Mouse (Mus musculus) mouse trophoblast stem cell (cell line): ENCODE data around the gene Asb1.

Experiments
- in situ Hi-C, 2 experiments: fragments of 300-500 bp; cut with MseI, MboI; formaldehyde crosslinking; loops; 2 replicates in 1 of 2; 3 replicates in 1 of 2; pipeline ENCODE4 v1.15.1; 2025

Asb1 gene

DNA sequence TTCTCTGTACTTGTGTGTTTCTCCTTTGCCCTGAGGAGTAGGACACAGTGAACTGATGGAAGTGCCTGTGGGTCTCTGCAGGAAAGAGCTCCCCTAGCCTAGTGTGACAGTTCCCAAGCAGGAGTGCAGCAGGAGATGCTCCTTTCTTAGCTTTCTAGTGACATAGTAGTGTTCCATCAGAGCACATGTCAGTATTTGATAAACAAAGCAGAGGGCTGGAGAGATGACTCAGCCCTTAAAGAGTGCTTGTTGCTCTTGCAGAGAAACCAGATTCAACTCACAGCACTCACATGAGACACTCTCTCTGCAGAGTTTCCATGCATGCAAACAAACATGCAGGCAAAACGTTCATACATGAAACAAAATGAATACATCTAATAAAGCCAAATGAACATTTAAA lies 4.9 kb downstream of the Asb1 start:
- in situ Hi-C loops = no loop called here

DNA sequence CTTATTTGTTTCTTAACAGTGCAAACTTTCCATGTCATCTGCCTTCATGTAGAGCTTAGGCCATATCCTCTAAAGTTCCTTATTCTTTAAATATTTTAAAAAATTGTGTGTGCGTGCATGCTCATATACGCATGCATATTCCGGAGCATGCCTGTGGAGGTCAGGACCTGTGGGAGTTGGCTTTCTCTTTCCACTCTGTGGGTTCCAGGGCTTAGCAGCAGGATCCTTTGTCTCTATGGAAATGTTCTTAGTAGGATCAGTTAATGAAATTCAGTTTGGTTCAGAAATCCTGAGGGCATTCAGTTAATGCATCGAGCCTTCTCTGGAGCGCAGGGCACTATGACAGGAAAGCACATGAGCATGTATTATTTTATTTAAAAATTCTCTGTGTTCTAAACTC lies 7.2 kb downstream of the Asb1 start:
- in situ Hi-C loops = no loop called here

DNA sequence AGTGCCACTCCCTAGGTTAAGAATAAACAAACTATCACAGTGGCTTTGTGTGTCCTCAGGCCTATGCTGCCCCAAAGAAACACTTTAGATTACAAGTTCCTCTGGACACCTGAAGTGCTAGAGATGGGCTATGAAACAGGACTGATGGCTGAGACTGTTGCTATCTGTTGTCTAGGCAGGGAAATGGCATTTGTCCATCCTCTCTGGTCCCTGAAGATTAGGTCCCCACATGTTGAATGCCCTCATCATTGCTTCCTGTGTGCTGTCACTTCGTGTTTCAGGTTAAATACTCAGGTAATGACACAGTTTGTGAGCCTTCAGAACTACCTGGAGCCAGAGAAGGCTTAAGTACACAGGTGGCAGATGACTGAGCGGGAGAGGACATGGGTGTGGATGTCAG lies 8.7 kb downstream of the Asb1 start:
- in situ Hi-C loops = no loop called here

DNA sequence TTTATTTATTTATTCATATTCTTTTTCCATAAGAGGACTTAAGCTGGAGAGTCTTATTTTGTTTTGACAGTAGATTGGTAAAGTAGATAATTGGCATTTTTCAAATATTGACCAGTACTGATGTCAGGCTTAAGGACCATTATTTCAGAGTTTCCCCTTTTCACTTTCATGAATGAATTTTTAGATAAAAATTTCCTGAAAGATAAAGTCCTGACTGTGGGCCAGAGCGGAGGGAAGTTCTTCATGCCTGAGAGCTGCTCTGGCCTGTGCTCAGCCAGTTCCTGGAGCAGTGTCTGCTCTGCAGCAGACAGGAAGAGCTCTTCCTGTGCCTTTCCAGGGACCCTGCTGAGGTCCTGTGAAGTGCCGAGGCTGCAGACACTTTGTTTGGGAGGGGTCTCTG lies 16.8 kb downstream of the Asb1 start:
- in situ Hi-C loops = no loop called here

DNA sequence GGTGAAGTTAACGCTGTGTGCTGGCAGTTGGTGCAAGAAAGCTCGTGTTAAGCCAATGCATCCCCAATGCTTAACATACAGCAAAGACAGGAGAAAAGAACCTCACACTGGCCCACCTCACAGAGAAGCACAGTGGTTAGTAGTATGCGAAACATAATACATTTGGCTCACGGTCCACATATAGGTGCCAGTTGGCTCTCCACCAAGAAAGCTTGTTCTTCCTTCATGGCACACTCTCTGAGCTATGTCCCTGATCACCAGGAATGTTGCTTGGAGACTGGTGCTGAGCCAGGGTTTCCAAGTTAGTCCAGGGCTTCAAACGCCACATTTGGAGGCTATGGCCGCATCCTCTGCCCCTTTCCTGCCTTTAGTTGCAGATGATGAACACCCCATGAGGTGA lies 20.9 kb downstream of the Asb1 start:
- in situ Hi-C loops = no loop called here

DNA sequence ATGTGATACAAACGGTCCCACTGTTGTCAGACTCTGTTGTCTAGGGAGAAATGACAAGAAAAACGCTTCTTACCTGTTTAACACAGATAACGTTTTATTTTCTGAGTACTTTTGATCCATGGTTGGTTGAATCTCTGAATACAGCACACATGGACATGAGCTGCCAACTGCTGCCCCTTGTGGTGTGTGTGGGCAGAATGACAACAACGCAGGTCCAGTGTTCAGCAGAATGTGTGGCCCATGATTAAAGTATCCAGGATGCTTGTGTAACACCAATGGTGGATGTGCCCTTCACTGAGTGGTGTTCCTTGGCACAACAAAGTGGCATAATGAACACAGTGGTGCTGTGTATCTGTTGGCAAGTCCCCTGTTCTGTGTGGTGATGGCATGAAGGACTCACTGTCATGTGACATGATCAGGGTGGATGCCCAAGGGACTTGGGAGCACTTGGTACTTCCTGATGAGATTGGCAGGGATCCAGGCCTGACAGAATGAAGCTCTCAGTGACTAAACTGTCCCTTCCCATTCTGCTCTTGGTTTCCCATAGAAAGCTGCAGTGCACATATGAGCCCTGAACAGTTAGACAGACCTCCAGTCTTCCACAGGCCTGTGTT lies 22.7 kb downstream of the Asb1 start:
- in situ Hi-C loops = no loop called here

DNA sequence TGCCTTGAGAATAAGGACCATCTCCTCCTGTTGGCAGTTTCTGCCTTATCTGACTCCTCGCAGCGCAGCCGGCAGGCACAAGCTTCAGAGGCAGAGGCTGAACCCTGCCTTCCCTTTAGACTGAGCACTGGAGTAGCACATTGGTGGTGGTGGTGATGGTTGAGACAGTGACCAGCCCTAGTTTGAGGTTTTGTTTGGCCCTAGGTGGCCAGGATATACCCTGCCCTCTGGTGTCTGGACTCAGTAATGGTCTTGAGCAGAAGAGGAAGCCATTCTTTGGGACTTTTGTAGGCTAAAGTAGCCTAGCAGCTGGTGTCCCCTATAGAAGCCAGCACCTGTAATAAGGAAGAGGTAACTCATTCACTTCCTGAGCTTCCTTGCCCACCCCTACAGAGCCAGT lies 23.7 kb downstream of the Asb1 start:
- in situ Hi-C loops = no loop called here

DNA sequence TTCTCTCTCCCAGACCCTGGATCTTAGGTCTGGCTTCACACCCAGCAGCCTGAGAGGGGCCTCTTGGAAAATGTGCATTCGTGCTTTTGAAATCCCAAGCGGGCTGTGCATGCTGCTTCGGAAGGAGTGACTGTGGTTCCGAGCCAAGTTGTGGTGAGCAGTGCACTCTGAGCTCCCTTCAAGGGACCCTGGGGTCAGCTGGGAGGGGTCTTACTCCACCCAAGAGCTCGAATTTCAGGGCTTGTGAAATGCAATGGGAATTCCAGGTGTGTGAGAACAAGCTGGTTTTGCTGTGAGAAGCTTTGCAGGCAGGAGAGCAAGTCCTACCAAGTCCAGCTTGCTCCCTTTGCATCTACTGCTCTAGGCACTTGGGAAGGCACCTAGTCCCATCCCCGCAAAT lies 24.3 kb downstream of the Asb1 start:
- in situ Hi-C loops = no loop called here

DNA sequence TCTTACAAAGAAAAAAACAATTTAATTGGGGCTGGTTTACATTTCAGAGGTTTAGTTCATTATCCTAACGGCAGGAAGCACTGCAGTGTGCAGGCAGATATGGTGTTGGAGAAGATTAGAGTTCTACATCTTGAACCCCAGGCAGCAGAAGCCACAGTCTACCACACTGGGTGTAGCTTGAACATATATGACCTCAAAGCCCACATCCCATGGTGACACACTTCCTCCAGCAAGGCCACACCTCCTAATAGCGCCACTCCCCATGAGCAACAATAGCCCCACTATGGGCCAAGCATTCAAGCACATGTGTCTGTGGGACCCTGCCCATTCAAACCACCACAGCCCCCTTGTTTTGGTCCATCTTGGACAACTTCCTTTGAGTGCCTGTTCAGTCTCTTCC lies 26.9 kb downstream of the Asb1 start:
- in situ Hi-C loops = no loop called here

DNA sequence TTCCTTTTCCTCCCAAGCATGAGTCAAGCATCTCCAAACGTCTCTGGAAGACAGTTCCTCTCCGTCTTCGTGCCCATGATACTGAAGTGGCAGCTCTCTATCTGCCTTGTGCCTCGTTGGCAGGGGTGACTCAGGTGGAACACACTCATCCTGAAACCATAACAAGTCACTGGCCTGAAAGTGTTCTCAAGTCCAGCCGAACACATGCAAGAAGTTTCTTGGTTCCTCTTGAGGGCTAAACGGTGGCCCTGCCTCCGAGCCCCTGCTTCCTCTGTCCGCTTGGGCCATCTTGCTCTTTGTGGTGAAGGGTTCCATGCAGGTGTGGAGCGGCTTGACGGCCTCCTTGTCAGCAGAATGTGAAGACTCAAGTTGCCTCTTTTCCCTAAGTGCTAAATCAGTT lies 32.1 kb downstream of the Asb1 start:
- in situ Hi-C loops = no loop called here

DNA sequence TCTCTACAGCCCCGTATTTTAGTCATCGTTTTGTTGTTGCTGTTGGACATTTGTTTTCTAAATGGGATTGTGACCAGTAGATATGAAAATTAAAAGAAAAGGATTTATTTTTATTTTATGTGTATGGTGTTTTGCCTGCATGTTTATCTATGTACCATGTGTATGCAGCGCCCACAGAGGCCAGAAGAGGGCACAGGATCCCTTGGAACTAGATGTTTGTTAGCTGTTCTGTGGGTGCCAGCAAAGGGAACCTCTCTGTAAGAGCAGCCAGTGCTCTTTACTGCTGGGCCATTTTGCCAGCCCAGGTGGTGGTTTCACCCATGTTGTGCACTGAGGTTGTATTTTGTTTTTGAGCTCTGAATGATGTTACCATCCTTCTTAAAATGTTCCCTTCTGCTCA lies 33.9 kb downstream of the Asb1 start:
- in situ Hi-C loops = no loop called here

DNA sequence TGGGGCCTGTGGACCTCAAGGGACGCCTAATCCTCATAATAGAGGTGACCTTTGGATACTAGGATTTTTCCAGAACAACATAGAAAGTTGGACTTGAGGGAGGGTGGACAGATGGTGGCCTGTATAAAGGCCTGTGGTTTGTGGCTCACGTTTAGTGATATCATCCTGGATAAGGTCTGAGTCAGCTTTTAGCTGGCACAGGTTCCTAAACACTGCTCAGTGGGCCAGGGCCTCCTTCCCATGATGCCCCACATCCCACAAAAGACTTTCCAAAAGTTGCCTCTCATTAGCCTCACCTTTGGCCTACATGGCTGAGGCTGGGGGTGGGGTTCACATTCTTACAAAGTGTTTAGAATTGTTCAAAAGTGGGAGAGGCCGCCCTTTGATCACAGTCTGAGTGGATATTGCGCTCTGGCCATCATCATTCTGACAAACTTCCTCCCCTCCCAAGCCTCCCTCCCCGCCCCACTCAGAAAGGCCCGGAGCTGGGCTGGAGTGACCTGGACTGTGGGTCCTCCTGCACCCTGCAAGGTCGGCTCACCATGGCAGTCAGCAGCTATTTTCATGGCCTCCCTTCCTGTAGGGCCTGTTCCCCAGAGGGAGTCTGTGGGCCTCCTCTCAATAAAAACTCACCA lies 37.7 kb downstream of the Asb1 start:
- in situ Hi-C loops = no loop called here

DNA sequence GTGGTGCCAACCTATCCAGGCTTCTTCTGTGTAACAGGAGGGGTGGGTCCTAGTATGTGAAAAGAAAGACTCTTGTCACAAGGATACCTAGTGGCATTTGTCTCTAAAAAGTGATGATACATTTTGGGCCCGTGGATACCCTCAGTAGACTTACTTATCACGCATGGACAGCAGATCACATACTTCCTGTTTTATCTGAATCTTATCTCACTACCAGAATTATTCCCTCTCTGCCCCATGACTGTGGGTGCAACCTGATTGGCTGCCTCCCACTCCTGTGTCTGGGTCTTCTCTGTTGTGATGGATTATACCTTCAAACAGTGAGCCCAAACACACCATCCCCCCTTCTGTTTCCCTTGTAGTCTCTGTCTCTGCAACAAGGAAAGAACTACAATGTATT lies 40.2 kb downstream of the Asb1 start:
- in situ Hi-C loops = loop anchor here in 1 of 2 experiments (10.0 kb wide), 1 partner anchor 164 kb away; no protein-coding TSS in a partner anchor

DNA sequence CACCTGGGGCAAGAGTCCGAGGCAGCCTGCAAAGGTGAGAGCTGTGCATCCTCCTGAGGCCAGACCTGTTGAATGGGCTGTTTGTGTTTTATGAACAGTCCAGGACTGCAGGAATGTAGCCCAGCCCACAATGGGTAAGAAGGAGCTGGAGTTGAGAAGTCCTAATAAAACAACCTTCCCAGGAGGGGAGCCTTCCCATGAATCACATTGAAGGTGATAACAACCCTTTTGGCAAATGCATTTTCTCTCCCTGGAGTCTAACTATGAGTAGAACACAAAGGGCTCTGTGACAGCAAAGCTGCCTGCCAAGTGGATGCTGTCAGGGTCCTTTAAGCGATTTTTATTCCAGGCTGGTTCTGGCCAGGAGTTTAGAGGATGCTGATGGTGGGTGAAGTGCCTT lies 40.9 kb downstream of the Asb1 start:
- in situ Hi-C loops = loop anchor here in 1 of 2 experiments (10.0 kb wide), 1 partner anchor 164 kb away; no protein-coding TSS in a partner anchor

DNA sequence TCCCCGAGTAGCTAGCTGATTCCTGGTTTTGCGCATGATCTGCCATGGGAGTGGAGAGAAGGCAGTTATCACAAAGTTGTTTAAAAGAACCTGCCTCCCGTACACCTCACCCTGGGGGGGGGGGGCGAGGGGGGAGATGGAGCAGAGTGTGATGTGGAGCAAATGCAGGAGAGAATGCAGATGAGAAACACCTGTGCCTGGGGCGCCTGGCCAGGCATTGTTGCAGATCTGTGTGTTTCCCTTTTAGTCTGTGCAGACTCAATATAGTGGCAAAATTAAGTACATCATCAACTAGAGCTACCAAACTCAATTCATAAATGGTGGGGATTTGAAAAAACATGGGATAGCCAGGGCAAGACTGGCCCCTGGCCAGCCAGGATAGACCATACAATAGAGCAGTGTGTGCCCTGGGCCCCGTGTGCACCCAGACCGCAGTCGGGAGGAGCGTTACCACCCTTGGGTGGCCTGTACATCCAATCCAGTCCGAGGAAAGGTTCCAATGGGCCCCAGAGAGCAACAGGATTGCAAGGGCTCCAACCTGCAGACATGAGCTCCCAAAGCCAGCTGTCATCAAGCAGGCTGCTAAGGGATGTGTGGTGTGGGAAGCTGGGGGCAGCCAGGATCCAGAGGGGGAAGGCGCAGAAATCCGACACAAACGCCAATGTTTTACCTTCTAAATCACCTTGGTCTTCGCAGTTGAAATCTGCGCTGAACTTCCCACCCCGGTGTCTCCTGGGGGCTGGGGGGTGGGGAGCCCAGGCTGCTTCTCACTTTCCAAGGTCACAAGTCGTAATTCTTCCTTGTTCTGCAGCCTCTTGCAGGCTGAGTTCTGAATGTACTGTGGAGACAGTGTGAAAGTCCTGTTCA lies 44.9 kb downstream of the Asb1 start:
- in situ Hi-C loops = loop anchor here in 1 of 2 experiments (10.0 kb wide), 1 partner anchor 160 kb away; no protein-coding TSS in a partner anchor

DNA sequence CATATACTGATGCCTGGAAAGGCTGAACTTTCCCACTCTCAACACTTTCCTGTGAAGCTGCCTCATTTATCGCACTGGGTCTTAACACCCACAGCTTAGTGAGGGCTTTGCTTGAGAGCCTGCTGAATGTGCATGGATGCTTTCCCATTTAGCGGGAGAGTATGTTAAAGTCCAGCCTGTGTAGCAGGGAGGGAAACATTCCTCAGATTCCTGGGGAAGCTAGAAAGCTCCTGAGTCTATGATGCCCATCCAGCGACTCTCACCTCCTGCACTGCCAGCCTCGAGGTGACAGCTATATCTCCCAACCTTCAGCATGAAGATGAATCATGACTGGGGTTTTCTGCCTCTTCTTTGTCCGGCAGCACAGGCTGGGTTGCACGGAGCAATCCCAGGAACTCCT lies 49.4 kb downstream of the Asb1 start:
- in situ Hi-C loops = loop anchor here in 1 of 2 experiments (10.0 kb wide), 1 partner anchor 155 kb away; no protein-coding TSS in a partner anchor

DNA sequence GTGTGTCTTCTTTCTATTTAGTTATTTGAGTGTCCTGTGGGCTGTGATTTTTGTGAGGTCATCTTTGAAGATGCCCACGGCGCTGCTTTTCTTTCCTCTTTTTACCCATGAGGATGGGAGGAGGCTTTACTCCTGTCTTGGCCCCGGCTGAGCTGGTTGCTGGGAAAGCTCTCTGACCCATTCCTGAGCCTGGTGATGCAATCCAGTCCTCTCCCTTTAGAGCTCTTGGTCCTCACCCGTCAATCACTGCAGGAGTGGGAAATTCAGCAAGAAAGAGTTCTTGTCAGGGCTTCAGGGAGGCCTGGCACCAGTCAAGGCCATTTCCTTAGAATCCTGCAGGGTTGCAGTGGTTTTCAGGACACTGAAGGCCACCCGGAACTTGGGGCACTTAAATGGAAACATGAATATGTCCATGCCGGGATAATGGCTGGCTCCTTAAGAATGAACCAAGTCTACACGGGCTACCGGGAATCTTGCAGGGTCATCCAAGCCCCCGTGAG lies 55.2 kb downstream of the Asb1 start:
- in situ Hi-C loops = no loop called here

DNA sequence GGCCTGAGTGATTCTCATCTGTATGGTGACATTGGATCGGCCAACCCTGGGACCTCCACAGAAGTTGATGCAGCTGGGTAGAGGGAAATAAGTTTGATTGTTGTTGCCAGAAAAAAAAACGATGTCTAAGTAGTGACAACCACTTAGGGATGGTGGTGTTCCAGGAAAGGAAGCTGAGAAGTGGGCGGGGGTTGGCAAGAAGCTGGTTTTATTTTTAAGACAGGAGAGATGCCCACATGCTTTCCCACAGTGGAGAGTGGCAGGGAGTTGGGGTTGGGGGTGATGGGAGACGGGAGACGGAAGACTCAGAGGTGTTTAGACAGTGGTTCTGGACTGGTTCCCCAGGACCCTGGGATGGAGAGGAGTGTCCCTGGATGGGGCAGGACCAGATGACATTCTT lies 57.3 kb downstream of the Asb1 start:
- in situ Hi-C loops = no loop called here

DNA sequence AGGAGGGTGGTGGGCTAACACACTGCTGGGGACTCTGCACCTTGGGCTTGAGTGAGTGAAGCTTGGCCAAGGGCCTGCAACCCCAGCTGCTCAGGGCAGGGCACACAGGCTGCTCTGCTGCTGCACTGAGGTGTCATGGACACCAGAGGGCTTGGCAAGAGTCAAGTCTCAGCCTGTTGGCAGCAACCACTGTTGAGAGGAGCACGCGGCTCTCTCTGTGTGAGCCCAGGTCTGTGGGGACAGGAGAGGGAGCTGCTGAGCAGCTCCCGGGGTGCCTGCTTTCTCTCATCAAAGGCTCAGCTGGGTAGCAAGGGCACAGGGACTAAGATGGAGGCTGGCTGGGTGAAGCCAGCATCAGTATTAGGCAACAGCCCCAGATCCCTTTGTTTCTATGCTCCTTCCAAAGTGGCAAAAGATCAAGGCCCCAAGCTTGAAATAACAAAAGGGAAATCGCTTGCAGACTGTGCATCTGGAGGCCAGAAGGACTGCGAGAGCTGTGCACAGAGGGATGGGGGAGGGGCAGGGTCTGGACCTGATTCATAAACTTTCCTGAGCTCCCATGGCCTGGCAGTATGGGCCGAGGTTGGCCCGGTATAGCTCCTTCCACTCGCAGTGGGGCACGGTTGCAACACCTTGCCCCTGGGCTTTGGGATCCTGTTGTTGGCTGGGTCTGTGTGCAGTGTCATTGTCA lies 60.5 kb downstream of the Asb1 start:
- in situ Hi-C loops = no loop called here

DNA sequence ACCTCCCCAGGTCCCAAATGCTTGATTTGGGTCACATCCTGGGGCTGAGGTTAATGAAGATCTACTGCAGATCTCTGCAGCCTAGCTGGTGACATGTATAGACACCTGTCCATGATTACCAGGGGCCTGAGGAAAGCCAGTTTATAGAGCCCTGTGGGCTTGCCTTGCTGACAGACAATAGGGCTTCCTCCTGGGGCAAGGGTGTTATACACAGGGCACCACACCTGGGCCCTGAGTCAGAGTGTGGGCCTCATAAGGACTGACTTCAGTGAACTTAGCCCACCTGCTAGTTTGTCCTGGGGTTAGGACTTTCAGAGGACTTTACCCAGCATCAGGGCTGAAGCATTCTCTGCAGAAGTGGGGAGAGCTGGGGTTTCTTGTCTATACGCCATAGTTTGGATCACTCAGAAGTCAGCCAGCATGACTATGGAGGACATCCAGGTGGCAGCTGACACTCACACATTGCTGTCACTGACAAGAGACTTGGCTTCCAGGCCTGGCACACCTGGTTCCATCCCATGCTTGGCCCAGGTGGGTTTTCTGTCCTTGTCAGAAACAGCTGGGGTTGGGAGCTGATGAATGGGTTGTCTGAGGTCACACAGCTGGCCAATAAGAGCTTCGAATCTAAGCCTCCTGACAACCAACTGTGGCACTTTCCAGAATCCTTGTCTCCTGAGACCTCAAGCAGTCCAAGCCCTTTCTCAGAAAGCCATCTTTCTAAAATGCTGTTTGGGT lies 61.2 kb downstream of the Asb1 start:
- in situ Hi-C loops = no loop called here

DNA sequence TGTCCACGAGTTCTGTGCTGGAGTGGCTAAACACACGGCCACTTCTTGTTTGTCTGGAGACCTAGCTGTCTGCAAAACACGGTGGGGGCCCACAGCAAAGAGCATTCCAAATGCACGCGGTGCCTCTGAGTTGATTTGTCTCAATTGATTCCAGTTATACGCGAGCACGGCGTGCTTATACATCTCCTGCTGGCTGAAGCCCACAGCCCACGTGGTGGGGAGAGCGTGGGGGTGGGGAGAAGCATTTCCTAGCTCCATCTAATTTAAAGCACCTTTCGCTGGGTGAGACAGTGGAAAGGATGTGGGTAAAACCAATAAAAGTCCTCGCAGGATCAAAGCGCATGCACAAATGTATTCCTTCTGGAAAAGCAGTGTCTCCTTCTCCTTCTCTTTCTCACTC lies 65.3 kb downstream of the Asb1 start:
- in situ Hi-C loops = no loop called here
